In genomic region chr6:126536926-126537325, GRCm38 (mm10) we compare ENCODE assay signal across 21 mouse cellular contexts. TPM values are rescaled to one million over a fixed set of nuclear protein-coding genes. Genes with fewer than 3 reads are reported as not detected.
A peak's percentile ranks its signal among the peaks of the same experiment; 100 is the strongest.
DNase-seq lines count a peak whose midpoint lies in the region; ATAC-seq lines count a peak whose summit lies in the region.
"Had no signal": no experiment of that assay in that cellular context is flagged by ENCODE, and none has a peak within 500 bp of the region (broad histone marks: within the 10 kb centered on the region; RNA-seq: fewer than 3 reads in every experiment).

No protein-coding gene starts in this region.

- H3K27me3 ChIP-seq in forebrain, embryonic 11.5 days (ENCODE audit: control insufficient read depth, insufficient read depth, low read length), result peaks cover 12% of the 10 kb centered on the region
- H3K27me3 ChIP-seq in forebrain, embryonic 12.5 days, result peaks cover 27% of the 10 kb centered on the region
- peaks cover 20% of the 10 kb centered on the region; the same call in 1 of the 2 replicates for H3K27me3 ChIP-seq in heart, embryonic 12.5 days (replicated peaks)
- no peaks in the 10 kb centered on the region; the same call in 1 of the 2 replicates for H3K27me3 ChIP-seq in intestine, embryonic 14.5 days (replicated peaks; ENCODE audit: control insufficient read depth, insufficient read depth, low read length)
- H3K27me3 ChIP-seq in intestine, embryonic 15.5 days (replicated peaks), result 0 out of 2 replicates have a peak, but pooled peaks cover 9% of the 10 kb centered on the region
- H3K27me3 ChIP-seq in embryonic facial prominence, embryonic 14.5 days (replicated peaks; ENCODE audit: control insufficient read depth, insufficient read depth, low read length), result peaks cover 22% of the 10 kb centered on the region

- ATAC-seq in forebrain, embryonic 11.5 days (replicated peaks; ENCODE audit: low FRiP score), result no peak
- no peak for ATAC-seq in forebrain, embryonic 12.5 days (ENCODE audit: low FRiP score)
- ATAC-seq in heart, embryonic 12.5 days (ENCODE audit: insufficient number of reproducible peaks, low FRiP score), result no peak
- no peak for ATAC-seq in intestine, embryonic 14.5 days (replicated peaks; ENCODE audit: low FRiP score, low TSS enrichment, low read depth)
- no peak for ATAC-seq in intestine, embryonic 15.5 days
- no peak for ATAC-seq in embryonic facial prominence, embryonic 14.5 days (ENCODE audit: low read depth)
- ATAC-seq: forebrain, embryonic 14.5 days; intestine, postnatal 0 days had no signal

- peaks cover 11% of the 10 kb centered on the region; the same call in 1 of the 2 replicates for H3K4me1 ChIP-seq in forebrain, embryonic 11.5 days (replicated peaks; ENCODE audit: control insufficient read depth, insufficient read depth, low read length)
- H3K4me1 ChIP-seq in forebrain, embryonic 12.5 days, result peaks cover 28% of the 10 kb centered on the region
- peaks cover 44% of the 10 kb centered on the region for H3K4me1 ChIP-seq in heart, embryonic 12.5 days (replicated peaks)
- H3K4me1 ChIP-seq in intestine, embryonic 14.5 days (replicated peaks; ENCODE audit: control insufficient read depth, insufficient read depth, low read length), result peaks cover 22% of the 10 kb centered on the region
- H3K4me1 ChIP-seq in intestine, embryonic 15.5 days (replicated peaks), result peaks cover 18% of the 10 kb centered on the region
- H3K4me1 ChIP-seq in embryonic facial prominence, embryonic 14.5 days (ENCODE audit: control insufficient read depth, insufficient read depth, low read length), result peaks cover 29% of the 10 kb centered on the region

- H3K36me3 ChIP-seq in forebrain, embryonic 11.5 days (ENCODE audit: control insufficient read depth, insufficient read depth, low read length), result no peaks in the 10 kb centered on the region
- no peaks in the 10 kb centered on the region for H3K36me3 ChIP-seq in forebrain, embryonic 12.5 days (replicated peaks)
- H3K36me3 ChIP-seq in heart, embryonic 12.5 days, result no peaks in the 10 kb centered on the region
- no peaks in the 10 kb centered on the region for H3K36me3 ChIP-seq in intestine, embryonic 14.5 days (ENCODE audit: control insufficient read depth, insufficient read depth, low read length)
- no peaks in the 10 kb centered on the region for H3K36me3 ChIP-seq in intestine, embryonic 15.5 days
- H3K36me3 ChIP-seq in embryonic facial prominence, embryonic 14.5 days (ENCODE audit: control insufficient read depth, insufficient read depth, low read length), result no peaks in the 10 kb centered on the region
- H3K36me3 ChIP-seq: hindbrain, embryonic 13.5 days had no signal

- no peak overlapping the region for H3K4me3 ChIP-seq in forebrain, embryonic 11.5 days (ENCODE audit: low read depth, low read length)
- H3K4me3 ChIP-seq in forebrain, embryonic 12.5 days (replicated peaks), result no peak overlapping the region
- H3K4me3 ChIP-seq in heart, embryonic 12.5 days, result no peak overlapping the region
- no peak overlapping the region for H3K4me3 ChIP-seq in intestine, embryonic 14.5 days (ENCODE audit: low read depth, low read length)
- no peak overlapping the region for H3K4me3 ChIP-seq in intestine, embryonic 15.5 days (replicated peaks)
- no peak overlapping the region for H3K4me3 ChIP-seq in embryonic facial prominence, embryonic 14.5 days (ENCODE audit: low read depth, low read length)
- H3K4me3 ChIP-seq: hindbrain, embryonic 13.5 days had no signal

- DNase-seq in forebrain, embryonic 11.5 days (ENCODE audit: low spot score), result peak; percentile 32
- DNase-seq in heart, adult 8-10 months (ENCODE audit: low spot score), result peak; percentile 52
- DNase-seq in intestine, embryonic 14.5 days (ENCODE audit: low spot score), result no peak
- no peak for DNase-seq in embryonic facial prominence, embryonic 14.5 days (ENCODE audit: low spot score)
- no peak for DNase-seq in cerebellum, adult 11-12 months
- DNase-seq: adrenal gland, postnatal 10 days; cerebellum, adult 18-20 months; cerebellum, adult 9-11 months; cerebellum, postnatal 36 days; gastrocnemius, postnatal 10 days; kidney, adult 8-10 months had no signal

- H3K4me2 ChIP-seq in forebrain, embryonic 11.5 days (ENCODE audit: low read depth, low read length, severe bottlenecking), result no peak overlapping the region
- H3K4me2 ChIP-seq in forebrain, embryonic 12.5 days, result no peak overlapping the region
- H3K4me2 ChIP-seq in heart, embryonic 12.5 days, result no peak overlapping the region
- no peak overlapping the region for H3K4me2 ChIP-seq in intestine, embryonic 14.5 days (ENCODE audit: low read length)
- H3K4me2 ChIP-seq in intestine, embryonic 15.5 days (replicated peaks), result no peak overlapping the region
- H3K4me2 ChIP-seq in embryonic facial prominence, embryonic 14.5 days (ENCODE audit: low read depth, low read length), result no peak overlapping the region
- H3K4me2 ChIP-seq: heart, embryonic 11.5 days; hindbrain, embryonic 13.5 days had no signal

- no peak overlapping the region for H3K27ac ChIP-seq in forebrain, embryonic 11.5 days (ENCODE audit: low read depth, low read length)
- H3K27ac ChIP-seq in forebrain, embryonic 12.5 days, result no peak overlapping the region
- H3K27ac ChIP-seq in heart, embryonic 12.5 days (ENCODE audit: poor library complexity, severe bottlenecking), result no peak overlapping the region
- H3K27ac ChIP-seq in intestine, embryonic 14.5 days (ENCODE audit: low read depth), result peak overlapping the region; percentile 59; the same call in 1 of the 2 replicates
- H3K27ac ChIP-seq in intestine, embryonic 15.5 days, result no peak overlapping the region
- peak overlapping the region; percentile 49; the same call in 1 of the 2 replicates for H3K27ac ChIP-seq in embryonic facial prominence, embryonic 14.5 days (replicated peaks; ENCODE audit: low read depth, low read length)
- H3K27ac ChIP-seq: hindbrain, embryonic 13.5 days had no signal

- H3K9me3 ChIP-seq in forebrain, embryonic 11.5 days (ENCODE audit: control insufficient read depth, low read length), result no peaks in the 10 kb centered on the region
- H3K9me3 ChIP-seq in forebrain, embryonic 12.5 days, result no peaks in the 10 kb centered on the region
- no peaks in the 10 kb centered on the region for H3K9me3 ChIP-seq in heart, embryonic 12.5 days (replicated peaks)
- H3K9me3 ChIP-seq in intestine, embryonic 14.5 days (ENCODE audit: control insufficient read depth, low read length), result no peaks in the 10 kb centered on the region
- no peaks in the 10 kb centered on the region for H3K9me3 ChIP-seq in intestine, embryonic 15.5 days
- no peaks in the 10 kb centered on the region for H3K9me3 ChIP-seq in embryonic facial prominence, embryonic 14.5 days (ENCODE audit: control insufficient read depth, low read length)
- H3K9me3 ChIP-seq: hindbrain, embryonic 13.5 days had no signal

- H3K9ac ChIP-seq in forebrain, embryonic 11.5 days (ENCODE audit: low read length), result no peak overlapping the region
- no peak overlapping the region for H3K9ac ChIP-seq in forebrain, embryonic 12.5 days
- no peak overlapping the region for H3K9ac ChIP-seq in heart, embryonic 12.5 days
- no peak overlapping the region for H3K9ac ChIP-seq in intestine, embryonic 14.5 days (ENCODE audit: low read length)
- H3K9ac ChIP-seq in intestine, embryonic 15.5 days, result no peak overlapping the region
- no peak overlapping the region for H3K9ac ChIP-seq in embryonic facial prominence, embryonic 14.5 days (ENCODE audit: low read depth, low read length)
- H3K9ac ChIP-seq: hindbrain, embryonic 13.5 days had no signal

- 82% methylated on average over 4 of the region's 4 CpGs for WGBS in forebrain, embryonic 11.5 days
- WGBS in forebrain, embryonic 12.5 days, result 80% methylated on average over 4 of the region's 4 CpGs
- WGBS in heart, embryonic 12.5 days, result 47% methylated on average over 4 of the region's 4 CpGs
- WGBS in intestine, embryonic 14.5 days, result 80% methylated on average over 4 of the region's 4 CpGs
- WGBS in intestine, embryonic 15.5 days, result 86% methylated on average over 4 of the region's 4 CpGs
- 61% methylated on average over 4 of the region's 4 CpGs for WGBS in embryonic facial prominence, embryonic 14.5 days

RNA-seq across cellular contexts. Expression of gene Kcna5, which starts 1.7 kb away (rescaled TPM):
- 1.3 and 1.8 TPM in 2 replicates for polyA plus RNA-seq in forebrain, embryonic 11.5 days (2014; fragmentation: Nextera tagmentation; extraction: Ambion mirVana)
- polyA plus RNA-seq in forebrain, embryonic 12.5 days (2016; fragmentation: Nextera tagmentation; extraction: Ambion mirVana), result 1.6 and 2.0 TPM in 2 replicates
- total RNA-seq in heart, adult 8-10 months (2022), result 10 to 100 TPM in 3 of 4 experiments, 1 to 10 TPM in 1; 7.6 to 15.1 (median 13.2) TPM
- polyA plus RNA-seq in heart, embryonic 12.5 days (2016; fragmentation: Nextera tagmentation; extraction: Ambion mirVana), result 7.2 and 9.0 TPM in 2 replicates
- polyA plus RNA-seq in intestine, embryonic 14.5 days (2014; fragmentation: Nextera tagmentation; extraction: Ambion mirVana), result 10.5 and 11.5 TPM in 2 replicates
- 7.5 and 8.2 TPM in 2 replicates for polyA plus RNA-seq in intestine, embryonic 15.5 days (2015; fragmentation: Nextera tagmentation; extraction: Ambion mirVana)
- polyA plus RNA-seq in embryonic facial prominence, embryonic 14.5 days (2014; fragmentation: Nextera tagmentation; extraction: Ambion mirVana), result 6.8 and 7.7 TPM in 2 replicates
- total RNA-seq: hematopoietic stem cell, adult 5-6 weeks; MEL had no signal
- polyA plus RNA-seq: C2C12 had no signal

Comparison
In these comparisons a context has a peak if more than half of its experiments do, and no peak if none do; other contexts are left out.
1. H3K27ac ChIP-seq: peak in intestine, embryonic 14.5 days (single experiment) and embryonic facial prominence, embryonic 14.5 days (single experiment); none in forebrain, embryonic 11.5 days (single experiment), forebrain, embryonic 12.5 days (single experiment), heart, embryonic 12.5 days (single experiment) and intestine, embryonic 15.5 days (single experiment).
2. DNase-seq: peak in forebrain, embryonic 11.5 days (single experiment) and heart, adult 8-10 months (single experiment); none in intestine, embryonic 14.5 days (single experiment), embryonic facial prominence, embryonic 14.5 days (single experiment) and cerebellum, adult 11-12 months (single experiment).